Mouse (Mus musculus) stomach, postnatal 0 days (tissue): ENCODE data around the gene Atg4c.

Source experiments
- CTCF ChIP-seq: IDR thresholded peaks from 2 replicates; pipeline ENCODE4 v1.5.1; 2016; ENCODE audit warnings: antibody characterized with exemption, low read depth, mild to moderate bottlenecking, moderate library complexity
- EP300 ChIP-seq: optimal IDR thresholded peaks from 2 replicates; pipeline ENCODE3; 2016; ENCODE audit warnings: antibody characterized with exemption

- no peak for TF ChIP-seq CTCF
- TF ChIP-seq EP300: no peak
Measured at GRCm38 (mm10) chr4:99194826-99195225, 1.1 kb downstream of the Atg4c start.
